Mouse (Mus musculus): ENCODE data around the gene Taar7a.

Gene Taar7a

GRCm38 (mm10) chr10:23993381-23993780 lies at the start of gene Taar7a:
Taar7a (minus strand) TSS chr10:23993481.
- DNase-seq = no peak

- DNase-seq = no peak
Observed at GRCm38 (mm10) chr10:24040120-24040869, 47.0 kb upstream of the Taar7a start.

- DNase-seq = no peak
Observed at GRCm38 (mm10) chr10:24037314-24037713, 44.0 kb upstream of the Taar7a start, which contains the start of gene Taar7e. Taar7e (plus strand) TSS chr10:24037614.

- DNase-seq = no peak
Observed at GRCm38 (mm10) chr10:24031347-24031746, 38.1 kb upstream of the Taar7a start.

- DNase-seq = no peak
Observed at GRCm38 (mm10) chr10:24026922-24027321, 33.6 kb upstream of the Taar7a start, which contains the start of gene Taar7d. Taar7d (plus strand) TSS chr10:24027222.

GRCm38 (mm10) chr10:24008143-24008542 lies 14.9 kb upstream of the Taar7a start:
- DNase-seq = no peak

DNA sequence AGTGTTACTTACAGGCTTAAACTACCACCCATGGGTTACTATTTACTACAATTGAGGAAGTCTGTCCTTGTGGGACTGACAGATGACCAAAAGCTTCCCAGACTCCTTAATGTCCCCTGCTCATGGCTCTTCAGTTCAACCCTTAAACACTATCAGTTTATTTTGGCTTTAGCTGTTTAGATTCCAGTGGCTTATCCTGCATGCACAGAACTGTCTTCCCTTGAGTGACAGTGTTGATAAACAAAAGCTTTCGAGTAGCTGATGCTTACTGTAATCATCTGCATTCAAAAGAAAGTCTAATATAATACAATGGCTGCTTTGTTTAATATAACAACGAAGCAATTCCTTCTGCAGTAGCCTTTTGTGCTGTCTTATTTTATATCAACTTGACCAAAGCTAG lies 13.8 kb upstream of the Taar7a start:
- DNase-seq = no peak

GRCm38 (mm10) chr10:24006442-24006841 lies 13.2 kb upstream of the Taar7a start:
- no peak for DNase-seq

DNA sequence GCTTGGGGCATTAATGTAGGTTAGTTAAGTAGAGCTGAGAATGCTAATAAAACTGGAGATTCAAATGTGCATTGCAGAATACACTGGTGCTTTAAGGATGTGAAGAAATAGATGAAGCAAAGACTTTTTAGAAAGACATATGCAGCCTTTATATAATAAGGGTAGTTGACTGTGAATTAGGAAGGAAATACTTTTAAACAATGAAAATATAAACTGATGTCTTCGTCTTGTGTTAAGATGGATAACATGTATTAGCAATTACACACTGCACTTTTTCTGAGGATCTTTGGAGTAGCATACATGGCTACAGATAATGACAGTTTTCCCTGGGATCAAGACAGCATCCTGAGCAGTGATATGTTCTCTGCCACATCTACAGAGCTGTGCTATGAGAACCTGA lies 6.4 kb upstream of the Taar7a start, which contains the start of gene Taar7b:
Gene Taar7b (plus strand): TSS at position 301 of the 400 bp plus-strand sequence.
- no peak for DNase-seq

DNA sequence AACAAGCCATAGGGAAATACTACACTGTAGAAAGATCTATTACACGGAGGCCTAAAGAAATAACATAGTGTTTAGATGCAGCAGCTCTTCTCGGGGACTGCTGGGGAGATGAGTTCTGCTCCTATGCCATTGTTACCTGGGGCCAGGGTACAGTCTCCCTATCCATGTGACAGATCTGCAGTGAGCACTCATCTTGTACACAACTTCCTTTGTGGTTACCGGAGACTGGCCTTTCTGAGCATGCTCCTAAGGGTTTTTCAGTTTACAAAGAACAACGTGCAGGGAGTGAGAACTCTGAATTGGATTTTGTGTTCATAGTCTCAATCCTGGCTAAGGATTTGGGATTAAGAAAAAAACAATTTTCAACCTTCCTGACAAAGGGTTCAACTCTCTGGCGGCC lies 6.9 kb downstream of the Taar7a start:
- DNase-seq = no peak

DNA sequence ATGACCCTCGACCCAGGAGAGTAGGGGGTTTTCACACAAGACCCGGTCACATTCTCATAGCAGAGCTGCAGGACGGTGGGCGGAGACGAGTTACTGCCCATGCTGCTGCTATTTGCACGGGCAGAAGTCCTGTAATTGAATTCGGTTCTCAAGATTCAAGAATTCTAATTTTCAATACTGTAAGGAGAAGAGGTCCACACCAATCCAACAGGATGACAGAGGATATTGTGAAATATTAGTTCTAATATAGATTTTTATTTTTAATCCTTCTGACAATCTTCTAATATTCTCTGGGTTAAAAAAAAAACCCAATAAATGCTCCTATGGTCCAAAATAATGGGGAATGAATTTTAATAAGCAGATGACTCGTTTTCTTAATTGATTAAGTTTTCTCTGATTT lies 7.7 kb downstream of the Taar7a start, which contains the start of gene Taar6:
Gene Taar6 (minus strand): TSS at position 101 of the 400 bp plus-strand sequence.
- DNase-seq = no peak

- DNase-seq = peak; percentile 65
Observed at GRCm38 (mm10) chr10:23978901-23979705, 14.2 kb downstream of the Taar7a start.

DNA sequence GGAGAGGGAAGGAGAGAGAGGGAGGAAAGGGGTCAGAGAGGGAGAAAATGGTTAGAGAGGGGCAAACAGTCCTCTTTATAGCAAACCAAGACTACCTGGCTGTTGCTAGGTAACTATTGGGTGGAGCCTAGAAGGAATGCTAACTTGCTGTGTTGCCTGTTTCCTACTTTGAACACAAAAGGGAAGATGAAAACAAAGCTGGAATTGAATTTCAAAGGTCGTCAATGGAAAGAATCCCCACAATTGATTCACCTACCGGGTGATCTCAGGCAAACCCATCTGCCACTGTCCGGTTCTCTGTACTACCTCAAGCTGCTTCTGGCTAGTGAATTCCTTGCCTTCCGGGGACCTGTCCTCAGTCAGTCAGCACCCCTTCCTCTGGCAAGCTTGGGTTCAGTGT lies 15.3 kb downstream of the Taar7a start:
- DNase-seq = no peak

DNA sequence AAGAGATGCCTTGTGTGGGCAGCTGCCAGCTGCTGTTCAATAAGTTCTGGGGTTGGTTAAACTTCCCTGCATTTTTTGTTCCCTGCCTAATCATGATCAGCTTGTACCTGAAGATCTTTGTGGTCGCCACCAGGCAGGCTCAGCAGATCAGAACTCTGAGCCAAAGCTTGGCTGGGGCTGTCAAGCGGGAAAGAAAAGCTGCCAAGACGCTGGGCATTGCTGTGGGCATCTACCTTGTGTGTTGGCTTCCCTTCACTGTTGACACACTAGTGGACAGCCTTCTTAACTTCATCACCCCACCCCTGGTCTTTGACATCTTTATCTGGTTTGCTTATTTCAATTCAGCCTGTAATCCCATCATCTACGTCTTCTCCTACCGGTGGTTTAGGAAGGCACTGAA lies 22.0 kb downstream of the Taar7a start:
- DNase-seq = no peak

DNA sequence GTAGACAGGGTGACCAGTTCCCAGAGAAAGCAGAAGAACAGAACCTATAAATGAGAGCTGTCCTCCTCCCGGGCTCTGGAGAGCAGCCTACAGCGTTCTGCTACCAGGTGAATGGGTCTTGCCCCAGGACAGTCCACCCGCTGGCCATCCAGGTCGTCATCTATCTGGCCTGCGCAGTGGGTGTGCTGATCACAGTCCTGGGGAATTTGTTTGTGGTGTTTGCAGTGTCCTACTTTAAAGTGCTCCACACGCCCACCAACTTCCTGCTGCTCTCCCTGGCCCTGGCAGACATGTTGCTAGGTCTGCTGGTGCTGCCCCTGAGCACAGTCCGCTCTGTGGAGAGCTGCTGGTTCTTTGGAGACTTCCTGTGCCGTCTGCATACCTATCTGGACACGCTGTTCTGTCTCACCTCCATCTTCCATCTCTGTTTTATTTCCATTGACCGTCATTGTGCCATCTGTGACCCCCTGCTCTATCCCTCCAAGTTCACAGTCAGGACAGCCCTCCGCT lies 22.6 kb downstream of the Taar7a start, which contains the start of gene Taar5:
Gene Taar5 (plus strand): TSS at position 51 of the 510 bp plus-strand sequence.
- no peak for DNase-seq

GRCm38 (mm10) chr10:23964921-23965610 lies 28.2 kb downstream of the Taar7a start:
- DNase-seq = no peak

GRCm38 (mm10) chr10:23963444-23963843 lies 29.8 kb downstream of the Taar7a start:
- no peak for DNase-seq

GRCm38 (mm10) chr10:23960444-23960915 lies 32.8 kb downstream of the Taar7a start, which contains the start of gene Taar4:
Taar4 (plus strand) TSS chr10:23960494.
- DNase-seq = no peak

DNA sequence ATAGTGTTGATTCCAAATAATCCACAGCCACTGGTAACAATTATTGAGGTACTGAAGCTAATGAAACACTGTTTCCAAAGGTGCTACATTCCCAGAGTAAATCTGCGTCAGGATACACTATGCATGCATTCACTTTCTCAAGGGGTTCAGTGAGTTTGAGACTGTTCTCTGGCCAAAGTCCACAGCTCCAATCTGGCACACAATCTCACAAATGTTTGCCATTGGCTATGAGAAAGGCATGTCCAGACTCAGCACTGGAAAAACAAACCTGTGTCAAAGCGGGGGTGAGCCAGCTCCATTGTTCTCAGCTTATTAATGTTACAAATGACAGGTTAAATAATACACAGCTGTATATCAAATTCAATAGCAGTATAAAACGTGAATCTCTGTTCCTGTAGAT lies 34.2 kb downstream of the Taar7a start:
- DNase-seq = no peak

DNA sequence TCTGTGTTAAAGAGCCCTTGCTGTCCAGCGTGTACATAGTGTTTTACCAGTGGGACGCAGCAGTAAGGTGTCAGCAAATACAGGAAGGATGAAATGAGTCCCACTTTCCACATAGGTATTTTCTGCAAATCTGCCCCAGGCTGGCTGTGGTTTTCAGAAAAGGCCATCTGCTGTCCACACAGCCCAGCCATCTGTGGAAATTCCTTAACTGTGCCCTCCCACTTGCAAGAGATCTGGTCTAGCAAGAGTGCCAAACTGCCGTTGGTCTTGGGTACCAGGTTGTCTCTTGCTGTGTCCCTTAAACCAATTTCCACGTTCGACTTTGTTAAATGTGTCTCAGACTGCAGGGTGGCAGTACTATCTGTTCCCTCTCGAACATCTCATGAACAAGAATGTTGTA lies 41.6 kb downstream of the Taar7a start:
- DNase-seq = no peak

DNA sequence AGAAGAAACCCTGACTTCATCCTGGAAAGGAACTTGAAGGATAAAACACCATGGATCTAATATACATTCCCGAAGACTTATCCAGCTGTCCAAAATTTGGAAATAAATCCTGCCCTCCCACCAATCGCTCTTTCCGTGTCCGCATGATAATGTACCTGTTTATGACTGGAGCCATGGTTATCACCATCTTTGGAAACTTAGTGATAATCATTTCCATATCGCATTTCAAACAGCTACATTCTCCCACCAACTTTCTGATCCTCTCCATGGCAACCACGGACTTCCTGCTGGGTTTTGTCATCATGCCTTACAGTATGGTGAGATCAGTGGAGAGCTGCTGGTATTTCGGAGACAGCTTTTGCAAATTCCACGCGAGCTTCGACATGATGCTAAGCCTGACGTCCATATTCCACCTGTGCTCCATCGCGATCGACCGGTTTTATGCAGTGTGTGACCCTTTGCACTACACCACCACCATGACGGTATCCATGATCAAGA lies 43.7 kb downstream of the Taar7a start, which contains the start of gene Taar3:
Gene Taar3 (plus strand): TSS at position 51 of the 498 bp plus-strand sequence.
- DNase-seq = no peak

GRCm38 (mm10) chr10:23948026-23948425 lies 45.3 kb downstream of the Taar7a start:
- no peak for DNase-seq
